Mouse (Mus musculus) mesoderm, embryonic 11.5 days (tissue): ENCODE data around the gene Blvrb.
"Not testable (repeated sequence)": the region's sequence is repeated elsewhere in the genome, so short reads cannot be mapped to it uniquely, and the experiment has no call there.

ENCODE experiments used
- DNase-seq: peaks from one replicate; pipeline ENCODE4 v3.0.0-alpha.2; 2012; ENCODE audit warnings: low read depth, low spot score

Gene Blvrb

GRCm38 (mm10) chr7:27480927-27481626 lies 33.3 kb downstream of the Blvrb start:
- no peak for DNase-seq

- DNase-seq: peak; percentile 80
Measured at GRCm38 (mm10) chr7:27481627-27481969, 33.8 kb downstream of the Blvrb start.

GRCm38 (mm10) chr7:27483860-27484259 lies 36.1 kb downstream of the Blvrb start:
- no peak for DNase-seq

GRCm38 (mm10) chr7:27486102-27486769 lies 38.5 kb downstream of the Blvrb start:
- DNase-seq: no peak

GRCm38 (mm10) chr7:27486770-27487697 lies 39.3 kb downstream of the Blvrb start, which contains the start of gene Sertad1:
Gene Sertad1 (plus strand): TSS chr7:27486910.
- peak; percentile 99 for DNase-seq

- DNase-seq: no peak
Measured at GRCm38 (mm10) chr7:27487740-27488268, 40.0 kb downstream of the Blvrb start.

GRCm38 (mm10) chr7:27489270-27489869 lies 41.6 kb downstream of the Blvrb start:
- DNase-seq: no peak

- no peak for DNase-seq
Measured at GRCm38 (mm10) chr7:27490227-27490542, 42.4 kb downstream of the Blvrb start.

- DNase-seq: peak; percentile 76
Measured at GRCm38 (mm10) chr7:27490543-27491329, 43.0 kb downstream of the Blvrb start.

- DNase-seq: no peak
Measured at GRCm38 (mm10) chr7:27491856-27492255, 44.1 kb downstream of the Blvrb start.

GRCm38 (mm10) chr7:27493022-27493421 lies 45.2 kb downstream of the Blvrb start:
- DNase-seq: no peak

- no peak for DNase-seq
Measured at GRCm38 (mm10) chr7:27493450-27493849, 45.7 kb downstream of the Blvrb start.

- not testable (repeated sequence) for DNase-seq
Measured at GRCm38 (mm10) chr7:27494659-27495367, 47.0 kb downstream of the Blvrb start.

- DNase-seq: no peak
Measured at GRCm38 (mm10) chr7:27499036-27499435, 51.3 kb downstream of the Blvrb start, which contains the start of gene Prx. Gene Prx (plus strand): TSS chr7:27499324.

GRCm38 (mm10) chr7:27501620-27502019 lies 53.8 kb downstream of the Blvrb start:
- no peak for DNase-seq

- DNase-seq: peak; percentile 45
Measured at GRCm38 (mm10) chr7:27506765-27507370, 59.1 kb downstream of the Blvrb start.

GRCm38 (mm10) chr7:27507711-27508647 lies 60.2 kb downstream of the Blvrb start:
- DNase-seq: peak; percentile 98

- DNase-seq: peak; percentile 55
Measured at GRCm38 (mm10) chr7:27508648-27509005, 60.8 kb downstream of the Blvrb start.

GRCm38 (mm10) chr7:27510809-27511208 lies 63.0 kb downstream of the Blvrb start:
- DNase-seq: no peak
